Mouse (Mus musculus) erythroblast, embryonic 14.5 days (primary cell): ENCODE data around the gene Fam131a. TPM values are rescaled to one million over a fixed set of nuclear protein-coding genes. Genes with fewer than 3 reads are reported as not detected.

Experiments
- H3K27me3 ChIP-seq: 2 replicates; pipeline ENCODE4 v1.6.1; 2012; ENCODE audit warnings: inconsistent platforms; ENCODE audit not compliant: control insufficient read depth
- H3K36me3 ChIP-seq: 2 replicates; pipeline ENCODE4 v1.6.1; 2012; ENCODE audit warnings: mild to moderate bottlenecking, inconsistent platforms; ENCODE audit not compliant: control insufficient read depth
- H3K4me1 ChIP-seq: 2 replicates; pipeline ENCODE4 v1.6.1; 2012; ENCODE audit warnings: inconsistent platforms; ENCODE audit not compliant: control insufficient read depth
- H3K4me3 ChIP-seq: replicated peaks from 2 replicates; pipeline ENCODE3; 2012; ENCODE audit warnings: moderate library complexity, mild to moderate bottlenecking, inconsistent platforms
- H3K9me3 ChIP-seq: 2 replicates; pipeline ENCODE4 v1.6.1; 2012; ENCODE audit warnings: low read length, inconsistent platforms, mixed read lengths; ENCODE audit not compliant: control insufficient read depth
- GATA1 ChIP-seq: IDR thresholded peaks from 2 replicates; pipeline ENCODE4 v1.6.1; 2012; ENCODE audit warnings: low read length, inconsistent platforms, mixed read lengths
- TAL1 ChIP-seq: IDR thresholded peaks from 3 replicates; pipeline ENCODE4 v1.6.1; 2012; ENCODE audit warnings: low read length, inconsistent platforms, mixed read lengths
- polyA plus RNA-seq: library from polyadenylated mRNA; stranded (reverse); fragments of >175 nt; gene quantifications from 2 replicates; pipeline ENCODE4 v1.2.3, GENCODE M21; 2012

The Fam131a gene
- polyA plus RNA-seq, 1 experiment: 0.29 TPM

DNA sequence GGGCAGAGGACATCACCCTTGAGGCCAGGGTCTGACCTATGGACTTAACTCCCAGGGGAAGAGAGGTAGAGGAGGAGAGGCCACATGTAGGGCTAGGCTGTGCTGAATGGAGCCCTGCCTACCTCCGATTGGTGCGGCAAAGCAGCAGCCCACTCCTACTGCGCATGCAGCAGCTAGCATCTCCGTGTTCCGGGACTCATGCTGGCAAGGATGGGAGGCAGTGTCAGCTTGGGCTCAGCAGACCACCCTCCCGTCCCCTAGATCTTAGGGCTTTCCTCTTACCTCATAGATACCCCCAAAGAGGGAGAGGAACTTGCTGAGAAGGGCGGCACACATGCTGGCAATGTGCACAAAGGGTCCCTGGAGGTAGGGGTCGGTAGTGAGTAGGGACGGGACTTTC is 19.1 kb downstream of the Fam131a start:
- no peaks in the 10 kb centered on the region for H3K9me3 ChIP-seq
- peaks cover 70% of the 10 kb centered on the region for H3K36me3 ChIP-seq
- peaks cover 100% of the 10 kb centered on the region for H3K4me1 ChIP-seq
- TF ChIP-seq GATA1 (no peak), TAL1 (no peak)
- peak overlapping the region; percentile 80 for H3K4me3 ChIP-seq
- no peaks in the 10 kb centered on the region for H3K27me3 ChIP-seq

DNA sequence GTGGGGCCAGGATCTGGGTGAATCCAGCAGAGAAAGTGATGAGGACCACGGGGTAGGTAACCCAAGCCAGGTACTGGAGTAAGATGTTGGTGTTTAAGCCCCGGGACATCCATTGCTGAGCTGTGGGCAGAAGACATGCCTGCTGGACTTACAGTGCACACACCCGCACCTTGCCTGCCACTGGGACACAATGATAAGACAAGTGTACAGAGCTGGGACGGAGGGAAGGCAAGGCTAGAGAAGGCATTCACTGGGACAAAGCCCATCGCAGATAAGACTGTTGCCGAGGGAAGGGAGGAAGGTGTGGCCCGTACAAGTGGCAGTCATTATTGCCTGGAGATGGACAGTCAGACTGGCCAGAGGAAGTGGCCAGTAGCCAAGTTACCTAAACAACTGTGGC is 19.8 kb downstream of the Fam131a start:
- peak; percentile 36; the same call in 2 of the 3 replicates for TF ChIP-seq TAL1
- peak; percentile 60 for TF ChIP-seq GATA1
- H3K36me3 ChIP-seq: peaks cover 63% of the 10 kb centered on the region
- H3K4me3 ChIP-seq: peak overlapping the region; percentile 80
- H3K4me1 ChIP-seq: peaks cover 100% of the 10 kb centered on the region
- no peaks in the 10 kb centered on the region for H3K27me3 ChIP-seq
- H3K9me3 ChIP-seq: no peaks in the 10 kb centered on the region

DNA sequence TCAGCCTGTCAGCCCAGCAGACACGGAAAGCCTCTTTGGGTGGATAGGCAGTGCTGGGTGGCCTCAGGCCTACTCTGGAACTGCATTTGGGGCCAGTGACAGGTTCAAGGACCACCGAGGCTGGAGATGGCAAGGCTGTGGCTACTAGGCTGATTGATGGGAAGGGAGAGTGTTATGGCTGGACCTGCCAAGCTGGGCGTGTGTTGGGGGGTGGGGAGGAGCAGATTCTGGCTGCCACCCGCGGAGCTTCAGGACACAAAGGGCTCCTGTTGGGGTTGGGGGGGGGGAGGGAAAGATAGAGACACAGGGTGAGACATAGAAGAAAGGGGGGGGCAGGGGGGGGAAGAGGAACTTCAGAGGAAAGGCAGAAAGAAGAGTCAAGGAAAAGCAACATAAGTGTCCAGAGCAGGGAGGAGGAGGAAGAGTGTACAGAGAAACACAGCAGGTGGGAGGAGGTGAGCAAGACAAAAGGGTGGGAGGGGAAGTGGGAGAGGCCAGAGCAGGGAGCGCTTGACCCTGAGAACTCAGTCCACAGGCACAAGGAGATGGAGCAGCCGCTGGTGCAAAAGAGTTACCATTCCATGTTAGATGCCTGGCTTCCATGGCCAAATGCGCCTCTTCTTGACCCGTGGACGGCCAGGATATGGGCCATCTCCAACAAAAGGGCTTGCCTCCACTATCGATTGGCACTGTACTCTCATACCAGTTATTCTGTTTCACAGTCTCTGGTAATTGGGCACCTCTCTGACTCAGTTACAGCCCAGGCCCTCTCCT is 21.5 kb downstream of the Fam131a start:
- no peak for TF ChIP-seq GATA1
- TF ChIP-seq TAL1: no peak
- Histone ChIP-seq H3K4me1 (peaks cover 94% of the 10 kb centered on the region), H3K4me3 (peak overlapping the region; percentile 80), H3K36me3 (peaks cover 48% of the 10 kb centered on the region), H3K9me3 (no peaks in the 10 kb centered on the region), H3K27me3 (no peaks in the 10 kb centered on the region)

DNA sequence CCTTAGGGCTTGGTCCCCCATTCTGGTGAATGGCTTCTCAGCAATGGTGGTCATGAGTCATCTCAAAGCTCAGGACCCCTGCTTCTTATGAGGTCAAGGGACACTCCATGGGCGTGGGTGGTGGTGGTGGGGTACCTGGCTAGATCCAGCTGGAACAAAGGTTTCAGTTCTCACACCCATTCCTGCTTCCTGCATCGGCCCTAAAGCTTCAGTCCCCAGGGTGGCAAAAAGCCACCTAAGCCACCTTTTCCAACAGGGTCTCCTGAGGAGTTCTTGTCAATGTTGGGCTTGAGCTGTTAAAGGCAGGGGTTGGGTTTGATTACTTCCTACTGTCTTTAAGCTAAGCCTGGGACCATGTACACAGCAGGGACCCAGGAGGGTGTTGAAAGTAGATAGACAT is 22.1 kb downstream of the Fam131a start:
- Histone ChIP-seq H3K4me1 (peaks cover 87% of the 10 kb centered on the region), H3K4me3 (peak overlapping the region; percentile 80), H3K9me3 (no peaks in the 10 kb centered on the region), H3K36me3 (peaks cover 47% of the 10 kb centered on the region), H3K27me3 (no peaks in the 10 kb centered on the region)
- TF ChIP-seq TAL1: no peak
- TF ChIP-seq GATA1: no peak

DNA sequence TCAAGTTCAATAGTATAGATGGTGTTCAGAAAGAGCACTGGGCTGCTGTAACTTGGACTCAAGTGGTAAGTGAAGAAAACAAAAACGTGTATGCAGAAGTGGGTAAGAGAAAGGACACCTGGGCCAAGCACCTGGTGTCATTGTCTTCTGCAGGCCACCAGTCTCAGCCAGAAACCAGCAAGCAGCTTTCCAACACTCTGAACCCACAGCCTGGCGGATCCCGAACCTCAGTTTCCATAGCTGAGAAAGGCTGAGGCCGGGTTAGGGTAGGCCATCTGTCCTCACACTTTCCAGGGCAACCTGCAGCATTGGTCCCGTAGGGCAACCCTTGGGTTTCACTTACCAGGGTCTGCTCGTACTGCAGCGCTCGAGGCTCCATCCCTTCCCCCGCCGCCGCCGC is 22.5 kb downstream of the Fam131a start:
- no peaks in the 10 kb centered on the region for H3K27me3 ChIP-seq
- H3K36me3 ChIP-seq: peaks cover 47% of the 10 kb centered on the region
- H3K4me1 ChIP-seq: peaks cover 83% of the 10 kb centered on the region
- H3K9me3 ChIP-seq: no peaks in the 10 kb centered on the region
- peak overlapping the region; percentile 80 for H3K4me3 ChIP-seq
- TF ChIP-seq TAL1 (no peak), GATA1 (no peak)

DNA sequence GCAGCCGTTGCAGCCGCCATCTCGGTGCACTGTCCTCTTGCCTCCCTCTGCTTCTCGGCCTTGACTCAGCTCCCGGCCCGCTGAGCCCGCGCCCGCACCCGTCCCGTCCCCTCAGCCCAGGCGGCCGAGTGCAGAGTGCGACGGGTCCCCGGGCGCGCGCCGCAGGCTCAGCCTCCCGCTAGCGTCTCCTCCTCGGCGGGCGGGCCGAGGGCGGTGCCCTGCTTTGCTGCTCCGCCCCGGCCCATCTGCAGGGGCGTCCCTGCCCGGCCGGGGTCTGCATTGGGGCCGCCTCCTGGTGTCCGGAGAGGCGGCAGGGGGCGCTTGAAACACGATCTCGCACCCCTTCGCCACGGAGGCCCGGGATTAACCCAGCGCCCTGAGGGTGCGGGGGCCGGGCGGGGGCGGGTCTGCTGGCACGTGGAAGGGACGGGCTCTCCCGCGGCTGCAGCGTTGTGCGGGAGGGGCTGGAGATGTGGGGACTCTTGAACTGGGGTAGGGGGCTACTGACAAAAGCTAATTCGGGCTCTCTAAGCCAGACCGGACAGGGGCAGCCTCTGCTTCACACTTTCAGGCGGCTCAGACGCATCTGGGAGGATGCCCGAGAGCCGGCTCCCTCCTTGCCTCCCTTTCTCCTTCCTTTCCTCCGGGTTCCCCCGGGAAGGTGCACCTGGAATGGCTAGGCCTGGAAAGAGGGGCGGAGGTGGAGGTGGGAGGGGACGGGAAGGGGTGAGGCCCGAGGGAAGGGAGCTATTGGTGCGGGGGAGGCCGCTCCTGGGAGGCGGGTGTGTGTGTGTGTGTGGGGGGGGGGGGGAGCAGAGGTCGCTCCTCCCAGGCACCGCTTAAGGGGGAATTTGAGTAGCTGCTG is 23.2 kb downstream of the Fam131a start:
- H3K4me1 ChIP-seq: peaks cover 77% of the 10 kb centered on the region
- H3K9me3 ChIP-seq: no peaks in the 10 kb centered on the region
- peaks cover 42% of the 10 kb centered on the region for H3K36me3 ChIP-seq
- H3K27me3 ChIP-seq: no peaks in the 10 kb centered on the region
- no peak for TF ChIP-seq GATA1
- no peak for TF ChIP-seq TAL1
- H3K4me3 ChIP-seq: peak overlapping the region; percentile 80

DNA sequence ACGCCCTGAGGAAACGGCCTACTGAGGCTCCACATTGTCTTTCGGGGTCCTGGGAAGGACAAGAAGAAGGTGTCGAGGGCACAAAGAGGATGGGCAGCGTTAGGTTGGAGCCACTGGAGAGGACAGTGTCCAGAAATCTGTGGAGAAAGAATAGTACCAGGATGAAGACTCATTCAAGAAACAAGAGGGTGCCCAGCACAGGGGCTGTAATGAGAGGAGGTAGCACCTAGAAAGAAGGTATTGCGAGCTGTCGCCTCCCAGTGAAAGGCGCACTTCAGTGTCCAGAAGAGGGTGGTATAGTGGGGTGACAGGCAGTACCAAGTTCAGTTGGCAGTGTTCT is 23.8 kb downstream of the Fam131a start:
- H3K4me3 ChIP-seq: peak overlapping the region; percentile 80
- H3K4me1 ChIP-seq: peaks cover 70% of the 10 kb centered on the region
- TF ChIP-seq TAL1: no peak
- H3K9me3 ChIP-seq: no peaks in the 10 kb centered on the region
- H3K27me3 ChIP-seq: no peaks in the 10 kb centered on the region
- H3K36me3 ChIP-seq: peaks cover 41% of the 10 kb centered on the region

DNA sequence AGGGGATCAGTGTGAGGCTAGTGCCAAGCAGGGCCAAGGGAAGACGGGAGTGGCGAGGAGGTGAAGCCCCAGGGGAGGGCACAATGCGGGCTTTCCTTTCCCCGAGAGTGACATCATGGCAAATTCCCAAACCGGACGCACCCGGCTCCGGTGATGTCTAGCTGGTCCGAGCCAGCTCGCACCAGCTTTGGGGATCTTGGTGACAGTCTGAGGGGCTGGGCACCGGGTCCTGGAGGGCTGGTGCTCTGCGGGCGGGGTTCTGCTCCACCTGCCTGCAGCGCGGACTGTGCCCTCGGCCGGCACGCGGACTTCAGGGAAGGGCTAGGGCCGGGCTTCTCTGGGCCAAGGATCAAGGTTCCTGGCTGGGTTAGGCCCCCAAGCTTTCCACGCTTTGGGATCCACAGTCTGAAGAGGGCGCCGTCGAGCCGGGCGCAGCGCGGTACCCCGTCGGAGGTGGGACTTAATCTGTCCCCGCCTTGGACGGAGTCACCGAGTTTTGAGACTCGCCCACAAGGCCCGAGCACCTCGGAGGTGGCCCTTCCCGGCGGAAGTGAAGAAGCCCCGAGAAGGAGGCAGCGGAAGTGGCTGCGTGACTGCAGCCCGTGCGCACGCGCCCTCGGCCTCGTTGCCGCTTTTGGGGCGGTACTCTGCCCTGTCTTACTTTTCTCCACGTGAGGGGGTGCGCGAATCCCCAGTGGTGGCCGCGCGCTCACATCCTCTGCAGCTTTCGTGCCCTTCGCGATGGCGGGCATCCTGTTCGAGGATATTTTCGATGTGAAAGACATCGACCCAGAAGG is 24.3 kb downstream of the Fam131a start, which contains the start of the genes Polr2h and Clcn2:
Gene Polr2h (plus strand): TSS at position 485 of the 797 bp plus-strand sequence.
Gene Clcn2 (minus strand): TSS at position 566 of the 797 bp plus-strand sequence.
- Histone ChIP-seq H3K4me3 (peak within 1 kb of the TSS; percentile 80), H3K36me3 (peaks cover 41% of the 10 kb centered on the region), H3K27me3 (no peaks in the 10 kb centered on the region), H3K4me1 (peaks cover 65% of the 10 kb centered on the region), H3K9me3 (no peaks in the 10 kb centered on the region)
- TF ChIP-seq TAL1 (no peak), GATA1 (no peak)
